Mouse (Mus musculus) heart, embryonic 14.5 days (tissue): ENCODE data around the gene Mical3. TPM values are rescaled to one million over a fixed set of nuclear protein-coding genes. Genes with fewer than 3 reads are reported as not detected.

Experiments
- ATAC-seq: fragments of 200-750 bp; cut with Nextera tagmentation; 2 replicates; pipeline ENCODE4 v1.8.0; 2017; ENCODE audit warnings: low read depth, moderate TSS enrichment; ENCODE audit not compliant: insufficient number of reproducible peaks, insufficient read depth, low FRiP score
- H3K27ac ChIP-seq, 2 experiments: fragments of 200-500 bp in 1 of 2; fragments of 300-500 bp in 1 of 2; sonication (generic) in 1 of 2; replicated peaks in 1 of 2; 2 replicates each; pipeline ENCODE4 v1.5.1; 2012 to 2014; ENCODE audit warnings: low read depth in 2 of 2, low read length in 2 of 2, control low read depth in 1 of 2, mild to moderate bottlenecking in 1 of 2, mixed read lengths in 1 of 2; ENCODE audit not compliant: control insufficient read depth in 1 of 2, insufficient read depth in 1 of 2
- H3K27me3 ChIP-seq: fragments of 300-500 bp; sonication (generic); 2 replicates; pipeline ENCODE4 v1.6.1; 2014; ENCODE audit warnings: mild to moderate bottlenecking, low read length, control low read depth; ENCODE audit not compliant: control insufficient read depth, insufficient read depth
- H3K36me3 ChIP-seq: fragments of 300-500 bp; sonication (generic); 2 replicates; pipeline ENCODE4 v1.6.1; 2014; ENCODE audit warnings: mild to moderate bottlenecking, control low read depth, low read length, mixed read lengths; ENCODE audit not compliant: control insufficient read depth, insufficient read depth
- H3K4me1 ChIP-seq, 2 experiments: fragments of 200-500 bp in 1 of 2; fragments of 300-500 bp in 1 of 2; sonication (generic) in 1 of 2; 2 replicates each; pipeline ENCODE4 v1.6.1; 2012 to 2014; ENCODE audit warnings: low read length in 2 of 2, control low read depth in 1 of 2, mixed read lengths in 1 of 2; ENCODE audit not compliant: control insufficient read depth in 2 of 2, insufficient read depth in 2 of 2
- H3K4me2 ChIP-seq: fragments of 300-500 bp; sonication (generic); 2 replicates; pipeline ENCODE4 v1.6.1; 2014; ENCODE audit warnings: mild to moderate bottlenecking, low read length
- H3K4me3 ChIP-seq, 2 experiments: fragments of 200-500 bp in 1 of 2; fragments of 300-500 bp in 1 of 2; sonication (generic) in 1 of 2; 2 replicates each; pipeline ENCODE4 v1.5.1; 2012 to 2014; ENCODE audit warnings: low read length in 2 of 2, mild to moderate bottlenecking in 2 of 2, control low read depth in 1 of 2, low read depth in 1 of 2, moderate library complexity in 1 of 2; ENCODE audit not compliant: control insufficient read depth in 1 of 2, insufficient read depth in 1 of 2
- H3K9ac ChIP-seq: fragments of 300-500 bp; sonication (generic); 2 replicates; pipeline ENCODE4 v1.6.1; 2014; ENCODE audit warnings: mild to moderate bottlenecking, low read length
- H3K9me3 ChIP-seq: fragments of 300-500 bp; sonication (generic); 2 replicates; pipeline ENCODE4 v1.6.1; 2016; ENCODE audit warnings: low read length, control low read depth; ENCODE audit not compliant: control insufficient read depth
- WGBS: fragments of 180-500 bp; shearing (Covaris S2); extraction: QIAGEN DNeasy Blood & Tissue Kit; methylation state at CpG from one replicate; pipeline ENCODE4 v1.1.7; 2014; 5-methylcytosine and 5-hydroxymethylcytosine counted together
- polyA plus RNA-seq: library from polyadenylated mRNA; unstranded; fragments of >200 nt; fragmentation: Nextera tagmentation; extraction: Ambion mirVana; gene quantifications from 2 replicates; pipeline ENCODE4 v1.2.1, GENCODE M21; 2014

Mical3 gene
- polyA plus RNA-seq, 1 experiment from 2014 or later = 46.2 TPM

DNA sequence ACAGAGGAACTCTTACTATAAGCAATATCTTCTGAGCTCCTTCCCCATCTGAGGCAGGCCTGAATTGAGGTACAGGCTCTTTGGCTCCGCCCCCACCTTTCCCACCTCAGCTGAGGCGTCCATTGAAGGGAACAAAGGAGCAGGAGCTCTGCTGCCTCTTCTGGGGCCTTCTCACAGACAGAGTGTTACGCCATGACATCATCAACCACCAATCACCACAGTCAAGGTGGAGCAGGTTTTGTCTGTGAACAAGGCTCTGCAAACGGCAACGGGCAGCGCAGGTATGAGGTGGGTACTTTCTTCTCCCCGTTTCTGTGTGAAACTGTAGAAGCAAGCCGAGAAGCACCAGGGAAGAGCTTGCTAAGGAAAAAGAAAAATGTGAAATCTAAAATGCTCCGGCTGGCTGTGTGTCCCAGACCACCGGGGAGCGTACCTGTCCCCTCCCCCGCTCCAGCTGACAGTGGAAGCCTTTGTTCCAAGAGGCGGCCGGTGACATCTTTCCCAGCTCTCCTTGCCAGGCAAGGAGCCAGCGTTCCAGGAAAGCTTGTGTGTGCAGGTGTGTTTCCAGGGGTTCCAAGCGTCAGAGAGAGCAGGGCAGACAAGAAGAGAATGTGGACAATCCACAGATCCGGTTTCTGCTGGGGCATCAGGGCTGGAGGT, 66.3 kb downstream of the Mical3 start:
- Histone ChIP-seq H3K27me3 (no peaks in the 10 kb centered on the region), H3K9me3 (no peaks in the 10 kb centered on the region), H3K4me3 (no peak overlapping the region), H3K27ac (peak overlapping the region; percentile 1 to 74; a peak in 3 of 4 replicates), H3K4me2 (peak overlapping the region; percentile 49), H3K36me3 (no peaks in the 10 kb centered on the region), H3K4me1 (peaks cover 50 to 69% of the 10 kb centered on the region in 2 experiments), H3K9ac (peak overlapping the region; percentile 38)
- ATAC-seq = no peak
- WGBS = 47% methylated on average over 17 of the region's 17 CpGs

- ATAC-seq = no peak
- H3K9ac ChIP-seq = 0 out of 2 replicates have a peak overlapping the region, but pooled peaks have one; percentile 38
- H3K4me1 ChIP-seq = peaks cover 44 to 61% of the 10 kb centered on the region in 2 experiments
- no peaks in the 10 kb centered on the region for H3K27me3 ChIP-seq
- H3K36me3 ChIP-seq = no peaks in the 10 kb centered on the region
- H3K27ac ChIP-seq = peak overlapping the region; percentile 1 to 74; a peak in 3 of 4 replicates
- H3K9me3 ChIP-seq = no peaks in the 10 kb centered on the region
- H3K4me2 ChIP-seq = no peak overlapping the region
- no peak overlapping the region for H3K4me3 ChIP-seq
- 72% methylated on average over 8 of the region's 8 CpGs for WGBS
These were observed 67.0 kb downstream of the Mical3 start for GRCm38 (mm10) chr6:121063771-121064170.

DNA sequence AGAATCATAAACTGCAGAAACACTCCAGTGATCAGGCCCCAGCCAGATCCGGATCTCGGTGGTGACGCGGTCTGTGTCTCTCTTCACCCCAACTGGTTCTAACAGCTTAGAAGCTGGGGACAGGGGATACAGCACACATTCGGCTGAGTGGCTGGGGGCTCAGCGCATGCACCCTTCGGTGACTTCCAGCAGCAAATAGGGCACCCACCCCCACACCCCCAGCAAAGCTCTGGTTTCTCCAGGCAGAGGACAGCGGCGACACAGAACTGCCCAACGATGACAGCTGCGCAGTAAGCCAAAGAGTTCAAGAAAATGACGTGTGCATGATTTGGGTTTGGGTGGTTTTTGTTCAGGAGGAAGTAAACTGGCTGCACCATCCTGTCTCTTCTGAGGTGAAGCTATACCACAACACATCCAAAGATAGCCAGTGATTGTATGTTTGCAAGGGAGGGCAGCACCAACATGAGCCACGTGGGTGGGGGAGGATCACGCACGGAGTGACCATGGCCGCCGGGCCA, 67.8 kb downstream of the Mical3 start:
- H3K9me3 ChIP-seq = no peaks in the 10 kb centered on the region
- no peak for ATAC-seq
- H3K27ac ChIP-seq = 0 out of 4 replicates have a peak overlapping the region, but pooled peaks of 1 of the 2 experiments have one; percentile 74
- H3K4me2 ChIP-seq = no peak overlapping the region
- H3K27me3 ChIP-seq = no peaks in the 10 kb centered on the region
- no peak overlapping the region for H3K9ac ChIP-seq
- no peak overlapping the region for H3K4me3 ChIP-seq
- 90% methylated on average over 17 of the region's 17 CpGs for WGBS
- H3K4me1 ChIP-seq = peaks cover 38 to 53% of the 10 kb centered on the region in 2 experiments
- H3K36me3 ChIP-seq = no peaks in the 10 kb centered on the region

DNA sequence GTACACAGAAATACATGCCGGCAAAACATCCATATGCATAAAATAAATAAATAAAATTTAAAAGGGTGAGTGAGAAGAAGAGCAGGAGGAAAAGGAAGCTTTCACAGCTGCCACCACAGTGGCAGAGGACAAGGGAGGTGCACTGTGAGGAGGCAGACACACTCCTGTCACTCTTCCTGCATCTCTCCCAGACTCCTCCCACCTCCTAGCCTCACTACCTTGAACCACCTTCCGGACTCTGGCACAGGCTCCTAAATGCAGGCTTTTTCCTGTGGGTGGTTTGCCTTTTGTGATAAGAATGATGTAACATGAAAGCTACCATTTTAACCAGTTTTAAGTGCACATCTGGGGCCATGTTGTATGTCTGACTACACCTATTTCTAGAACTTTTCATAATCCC, 72.8 kb downstream of the Mical3 start:
- WGBS = 91% methylated on average over 2 of the region's 2 CpGs
- ATAC-seq = no peak
- Histone ChIP-seq H3K4me3 (no peak overlapping the region), H3K36me3 (no peaks in the 10 kb centered on the region), H3K4me1 (peaks cover 45 to 51% of the 10 kb centered on the region in 2 experiments), H3K27ac (no peak overlapping the region), H3K4me2 (no peak overlapping the region), H3K9ac (no peak overlapping the region), H3K27me3 (no peaks in the 10 kb centered on the region), H3K9me3 (no peaks in the 10 kb centered on the region)

DNA sequence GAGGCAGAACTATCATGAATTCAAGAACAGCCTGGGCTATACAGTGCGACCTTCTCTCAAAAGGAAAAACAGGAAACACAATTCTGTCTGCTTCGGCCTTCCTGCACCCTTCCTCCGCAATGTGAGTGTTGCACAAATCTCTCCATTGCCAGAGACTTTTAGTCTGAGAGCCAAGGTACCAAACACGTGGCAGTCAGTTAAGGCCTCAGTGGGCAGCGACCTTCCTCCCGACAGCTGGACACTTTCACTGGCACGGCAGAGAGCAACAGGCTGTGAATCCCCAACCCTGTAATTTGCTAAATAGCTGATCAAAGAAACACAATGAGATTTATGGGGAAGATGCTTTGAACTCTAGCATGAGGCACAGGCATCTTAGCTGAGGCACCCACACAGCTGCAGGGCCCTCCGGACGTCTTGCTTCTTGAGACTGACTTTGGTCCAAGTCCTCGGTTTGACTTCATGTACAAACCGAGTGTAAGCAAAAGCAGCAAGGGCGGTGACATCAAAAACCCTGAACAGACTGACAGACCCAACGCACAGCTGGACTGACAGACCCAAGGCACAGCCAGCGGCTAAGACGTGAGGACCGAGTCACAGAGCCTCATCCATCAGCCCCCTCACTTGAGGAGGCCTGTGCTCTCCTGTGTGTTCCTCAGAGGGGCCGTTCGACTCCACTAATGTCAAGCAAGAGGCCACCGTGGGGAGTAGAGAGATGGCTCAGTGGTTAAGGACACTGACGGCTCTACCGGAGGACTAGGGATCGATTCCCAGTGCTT, 73.4 kb downstream of the Mical3 start:
- H3K4me1 ChIP-seq = peaks cover 52 to 56% of the 10 kb centered on the region in 2 experiments
- H3K4me3 ChIP-seq = no peak overlapping the region
- 0 out of 2 replicates have a peak overlapping the region, but pooled peaks have one; percentile 21 for H3K9ac ChIP-seq
- H3K27me3 ChIP-seq = no peaks in the 10 kb centered on the region
- peak overlapping the region; percentile 12 to 18; a peak in 1 of 4 replicates for H3K27ac ChIP-seq
- H3K36me3 ChIP-seq = no peaks in the 10 kb centered on the region
- WGBS = 77% methylated on average over 22 of the region's 22 CpGs
- H3K4me2 ChIP-seq = no peak overlapping the region
- H3K9me3 ChIP-seq = no peaks in the 10 kb centered on the region
- no peak for ATAC-seq

DNA sequence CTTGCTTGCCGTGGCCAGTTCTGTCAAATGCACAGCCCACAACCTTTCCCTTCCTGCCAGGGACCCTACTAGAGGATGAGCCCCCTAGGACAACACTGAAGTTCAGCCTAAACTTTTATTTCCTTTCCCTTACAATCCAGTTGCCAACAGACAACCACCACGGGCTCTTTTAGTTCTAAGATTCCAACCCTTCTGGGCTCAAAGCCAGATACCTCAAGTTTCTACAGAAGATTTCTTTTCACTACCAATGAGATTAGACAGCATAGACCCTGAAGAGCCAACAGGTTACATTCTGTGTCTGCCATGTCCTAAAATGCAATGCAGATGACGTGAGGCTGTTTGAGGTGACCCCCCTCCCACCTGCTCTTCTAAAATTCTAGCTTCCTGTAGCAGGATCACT, 75.3 kb downstream of the Mical3 start:
- H3K4me1 ChIP-seq = peaks cover 64 to 72% of the 10 kb centered on the region in 2 experiments
- H3K4me3 ChIP-seq = no peak overlapping the region
- H3K27ac ChIP-seq = peak overlapping the region in 1 of 2 experiments; percentile 35; a peak in 2 of 4 replicates
- 26% methylated on average over 3 of the region's 3 CpGs for WGBS
- H3K27me3 ChIP-seq = no peaks in the 10 kb centered on the region
- H3K9me3 ChIP-seq = no peaks in the 10 kb centered on the region
- no peaks in the 10 kb centered on the region for H3K36me3 ChIP-seq
- H3K9ac ChIP-seq = no peak overlapping the region
- ATAC-seq = no peak
- no peak overlapping the region for H3K4me2 ChIP-seq

- H3K4me2 ChIP-seq = no peak overlapping the region
- no peaks in the 10 kb centered on the region for H3K9me3 ChIP-seq
- H3K27ac ChIP-seq = peak overlapping the region; percentile 15 to 90; a peak in 1 of 4 replicates
- H3K4me3 ChIP-seq = no peak overlapping the region
- no peak for ATAC-seq
- H3K27me3 ChIP-seq = no peaks in the 10 kb centered on the region
- no peak overlapping the region for H3K9ac ChIP-seq
- no peaks in the 10 kb centered on the region for H3K36me3 ChIP-seq
- WGBS = 91% methylated on average over 9 of the region's 9 CpGs
- peaks cover 66 to 77% of the 10 kb centered on the region in 2 experiments for H3K4me1 ChIP-seq
These were observed 75.9 kb downstream of the Mical3 start for GRCm38 (mm10) chr6:121054908-121055307.
